Comparison of ENCODE assay signal across 9 mouse cellular contexts in the genomic region with DNA sequence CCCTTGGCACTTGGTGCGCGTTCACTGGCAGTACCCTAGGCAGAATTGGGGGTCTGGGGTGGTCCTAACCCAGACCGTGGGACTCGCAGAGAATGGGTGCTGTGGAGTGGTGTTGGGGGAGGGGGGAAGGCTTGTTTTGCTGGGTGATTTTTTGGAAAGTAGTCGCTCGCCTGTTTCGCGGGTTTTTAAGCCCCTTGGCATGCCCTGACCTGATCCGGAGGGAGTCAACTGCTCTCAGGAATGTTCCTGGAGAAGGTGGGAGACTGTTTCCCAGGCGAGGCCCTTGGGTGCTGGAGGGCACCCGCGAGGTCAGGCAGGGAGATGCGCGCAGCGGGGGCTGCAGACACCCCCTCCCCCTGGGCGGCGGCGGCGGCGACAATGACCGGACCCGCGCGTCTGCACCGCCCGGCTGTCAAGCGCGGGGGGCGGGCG. TPM values are rescaled to one million over a fixed set of nuclear protein-coding genes. Genes with fewer than 3 reads are reported as not detected.
DNase-seq lines count a peak whose midpoint lies in the region; ATAC-seq lines count a peak whose summit lies in the region.
"Had no signal": no experiment of that assay in that cellular context is flagged by ENCODE, and none has a peak within 500 bp of the region (broad histone marks: within the 10 kb centered on the region; RNA-seq: fewer than 3 reads in every experiment).

A gene (plus strand): TSS at position 161 of the 432 bp plus-strand sequence.

- peak; percentile 52 for DNase-seq in kidney, adult 11 months
- DNase-seq in kidney, postnatal 14 days, result no peak
- DNase-seq in R1 (ENCODE audit: low read depth, low spot score), result peak; percentile 24
- DNase-seq in forebrain, embryonic 14.5 days (ENCODE audit: low spot score), result no peak
- DNase-seq in urinary bladder, postnatal 10 days (ENCODE audit: low spot score), result no peak
- DNase-seq in thymus, adult 18-20 months, result no peak

- H3K4me3 ChIP-seq in forebrain, embryonic 14.5 days (ENCODE audit: low read depth, low read length), result peak within 1 kb of the TSS; percentile 79
- peak within 1 kb of the TSS; percentile 79 for H3K4me3 ChIP-seq in intestine, embryonic 16.5 days (ENCODE audit: low read length)
- peak within 1 kb of the TSS; percentile 80 for H3K4me3 ChIP-seq in neural tube, embryonic 15.5 days (replicated peaks)

- 6% methylated on average over 19 of the region's 30 CpGs for WGBS in forebrain, embryonic 14.5 days
- WGBS in intestine, embryonic 16.5 days, result 6% methylated on average over 22 of the region's 30 CpGs
- WGBS in neural tube, embryonic 15.5 days, result 3% methylated on average over 28 of the region's 30 CpGs

- peak within 1 kb of the TSS; percentile 92 for H3K4me2 ChIP-seq in forebrain, embryonic 14.5 days (ENCODE audit: low read length)
- H3K4me2 ChIP-seq in intestine, embryonic 16.5 days (ENCODE audit: low read depth, low read length), result peak within 1 kb of the TSS; percentile 100
- H3K4me2 ChIP-seq in neural tube, embryonic 15.5 days, result peak within 1 kb of the TSS; percentile 98

- H3K27me3 ChIP-seq in forebrain, embryonic 14.5 days (replicated peaks; ENCODE audit: control insufficient read depth, insufficient read depth, low read length), result 0 out of 2 replicates have a peak, but pooled peaks cover 2% of the 10 kb centered on the region
- 0 out of 2 replicates have a peak, but pooled peaks cover 6% of the 10 kb centered on the region for H3K27me3 ChIP-seq in intestine, embryonic 16.5 days (replicated peaks; ENCODE audit: control insufficient read depth, insufficient read depth, low read length)
- H3K27me3 ChIP-seq in neural tube, embryonic 15.5 days (replicated peaks), result 0 out of 2 replicates have a peak, but pooled peaks cover 2% of the 10 kb centered on the region

- H3K4me1 ChIP-seq in forebrain, embryonic 14.5 days (ENCODE audit: control insufficient read depth, insufficient read depth, low read length), result peaks cover 13% of the 10 kb centered on the region
- H3K4me1 ChIP-seq in intestine, embryonic 16.5 days (ENCODE audit: control insufficient read depth, insufficient read depth, low read length), result peaks cover 10% of the 10 kb centered on the region
- H3K4me1 ChIP-seq in neural tube, embryonic 15.5 days, result peaks cover 32% of the 10 kb centered on the region

- no peak; the same call in 1 of the 2 replicates for ATAC-seq in forebrain, embryonic 14.5 days
- peak; percentile 38 for ATAC-seq in intestine, embryonic 16.5 days
- no peak for ATAC-seq in neural tube, embryonic 15.5 days (ENCODE audit: low FRiP score)

- H3K9me3 ChIP-seq in forebrain, embryonic 14.5 days (replicated peaks; ENCODE audit: control insufficient read depth, low read length), result no peaks in the 10 kb centered on the region
- no peaks in the 10 kb centered on the region for H3K9me3 ChIP-seq in intestine, embryonic 16.5 days (ENCODE audit: control insufficient read depth, low read length)
- H3K9me3 ChIP-seq in neural tube, embryonic 15.5 days (replicated peaks), result no peaks in the 10 kb centered on the region

- peak within 1 kb of the TSS; percentile 52 for H3K27ac ChIP-seq in forebrain, embryonic 14.5 days (ENCODE audit: low read depth, low read length)
- no peak within 1 kb of the TSS for H3K27ac ChIP-seq in intestine, embryonic 16.5 days (ENCODE audit: low read length)
- H3K27ac ChIP-seq in neural tube, embryonic 15.5 days (replicated peaks), result peak within 1 kb of the TSS; percentile 72
- H3K27ac ChIP-seq: macrophage had no signal

- peak within 1 kb of the TSS; percentile 81 for H3K9ac ChIP-seq in forebrain, embryonic 14.5 days (ENCODE audit: low read length)
- H3K9ac ChIP-seq in intestine, embryonic 16.5 days (ENCODE audit: low read depth, low read length), result peak within 1 kb of the TSS; percentile 74
- peak within 1 kb of the TSS; percentile 79 for H3K9ac ChIP-seq in neural tube, embryonic 15.5 days (replicated peaks)

- H3K36me3 ChIP-seq in forebrain, embryonic 14.5 days (ENCODE audit: control insufficient read depth, insufficient read depth, low read length), result peaks cover 9% of the 10 kb centered on the region; the same call in 1 of the 2 replicates
- H3K36me3 ChIP-seq in intestine, embryonic 16.5 days (ENCODE audit: control insufficient read depth, insufficient read depth, low read length), result no peaks in the 10 kb centered on the region
- no peaks in the 10 kb centered on the region for H3K36me3 ChIP-seq in neural tube, embryonic 15.5 days

RNA-seq across cellular contexts. Expression of the gene that starts here (rescaled TPM):
- 0.78 and 0.97 TPM in 2 replicates for polyA plus RNA-seq in forebrain, embryonic 14.5 days (2014; fragmentation: Nextera tagmentation; extraction: Ambion mirVana)
- polyA plus RNA-seq in intestine, embryonic 16.5 days (2015; fragmentation: Nextera tagmentation; extraction: Ambion mirVana), result 0.22 and 0.23 TPM in 2 replicates
- 0.43 and 0.59 TPM in 2 replicates for polyA plus RNA-seq in neural tube, embryonic 15.5 days (2015; fragmentation: Nextera tagmentation; extraction: Ambion mirVana)

Comparison
In these comparisons a context has a peak if more than half of its experiments do, and no peak if none do; other contexts are left out.
1. DNase-seq: peak in kidney, adult 11 months (single experiment) and R1 (single experiment); none in kidney, postnatal 14 days (single experiment), forebrain, embryonic 14.5 days (single experiment), urinary bladder, postnatal 10 days (single experiment) and thymus, adult 18-20 months (0 of 2).
2. Peak in ATAC-seq, H3K4me3 ChIP-seq, H3K9ac ChIP-seq and H3K4me2 ChIP-seq in intestine, embryonic 16.5 days; RNA of the gene not detected or under 1 TPM.
3. Peak in every context shown above with its lines, with median percentiles within 50 percentile points of each other: H3K4me2 ChIP-seq, H3K4me3 ChIP-seq and H3K9ac ChIP-seq.